ENCODE assay signal across 8 mouse cellular contexts in genomic region chr7:132336781-132337180, GRCm38 (mm10). TPM values are rescaled to one million over a fixed set of nuclear protein-coding genes. Genes with fewer than 3 reads are reported as not detected.
A peak's percentile ranks its signal among the peaks of the same experiment; 100 is the strongest.
DNase-seq lines count a peak whose midpoint lies in the region; ATAC-seq and TF ChIP-seq lines count a peak whose summit lies in the region.
"Had no signal": no experiment of that assay in that cellular context is flagged by ENCODE, and none has a peak within 500 bp of the region (broad histone marks: within the 10 kb centered on the region; RNA-seq: fewer than 3 reads in every experiment).

No protein-coding gene starts in this region.

- TF ChIP-seq EP300 in liver, postnatal 0 days (IDR thresholded peaks at IDR 0.05; ENCODE audit: low read depth) = no peak

- H3K9ac ChIP-seq in liver, postnatal 0 days (replicated peaks) = no peak overlapping the region

- no peak overlapping the region for H3K4me2 ChIP-seq in liver, postnatal 0 days (ENCODE audit: low read depth, low read length)

- no peak for ATAC-seq in liver, postnatal 0 days
- 0 out of 4 replicates have a peak, but pooled peaks have one; percentile 23 to 38 for ATAC-seq in hematopoietic stem cell, adult 5-6 weeks (replicated peaks in 1 of 2; ENCODE audit: insufficient read depth in 1 of 2, low FRiP score in 2 of 2, low TSS enrichment in 1 of 2, low read depth in 1 of 2, poor library complexity in 2 of 2, severe bottlenecking in 2 of 2)
- ATAC-seq: Patski had no signal

- H3K9me3 ChIP-seq in liver, postnatal 0 days (ENCODE audit: low read length) = no peaks in the 10 kb centered on the region

- no peaks in the 10 kb centered on the region for H3K36me3 ChIP-seq in liver, postnatal 0 days (replicated peaks; ENCODE audit: insufficient read depth, low read length)
- H3K36me3 ChIP-seq in thymus, adult 2 months (ENCODE audit: control insufficient read depth, insufficient read depth, low read length) = no peaks in the 10 kb centered on the region

- no peaks in the 10 kb centered on the region for H3K27me3 ChIP-seq in liver, postnatal 0 days (ENCODE audit: insufficient read depth, low read length)
- H3K27me3 ChIP-seq in thymus, adult 2 months (ENCODE audit: control insufficient read depth, insufficient read depth, low read length) = no peaks in the 10 kb centered on the region
- H3K27me3 ChIP-seq: Patski had no signal

- H3K27ac ChIP-seq in liver, postnatal 0 days (ENCODE audit: low read depth) = 0 out of 2 replicates have a peak overlapping the region, but pooled peaks have one; percentile 29
- no peak overlapping the region for H3K27ac ChIP-seq in thymus, adult 2 months (ENCODE audit: control insufficient read depth, insufficient read depth, low read length)

- peaks cover 15% of the 10 kb centered on the region for H3K4me1 ChIP-seq in liver, postnatal 0 days (ENCODE audit: insufficient read depth)
- peaks cover 23% of the 10 kb centered on the region for H3K4me1 ChIP-seq in thymus, adult 2 months (replicated peaks; ENCODE audit: control insufficient read depth, insufficient read depth, low read length)

- DNase-seq in liver, postnatal 0 days = no peak
- DNase-seq in liver = no peak
- peak; percentile 45 for DNase-seq in thymus, postnatal 4 days
- no peak for DNase-seq in thymus, adult 2 months
- DNase-seq in adrenal gland, postnatal 36 days = no peak
- no peak for DNase-seq in embryo, embryonic 10.5 days (ENCODE audit: low spot score)

- H3K4me3 ChIP-seq in liver, postnatal 0 days (ENCODE audit: low read depth, low read length) = no peak overlapping the region
- H3K4me3 ChIP-seq in thymus, adult 2 months (ENCODE audit: control insufficient read depth, insufficient read depth, low read length) = no peak overlapping the region

- no peak for TF ChIP-seq POLR2A in thymus, adult 2 months (IDR thresholded peaks at IDR 0.05; ENCODE audit: control insufficient read depth, extremely low read depth, insufficient read depth, low read length, poor library complexity)

- WGBS in liver, postnatal 0 days (ENCODE audit: insufficient replicate concordance) = 36% methylated on average over 3 of the region's 3 CpGs
- WGBS in thymus, adult 2 months = 17% methylated on average over 3 of the region's 3 CpGs

- no peak for TF ChIP-seq CTCF in liver, postnatal 0 days (IDR thresholded peaks at IDR 0.05; ENCODE audit: low read depth)
- TF ChIP-seq CTCF in thymus, adult 2 months (IDR thresholded peaks at IDR 0.05; ENCODE audit: borderline replicate concordance, control insufficient read depth, extremely low read depth, insufficient read depth, low read length, poor library complexity) = no peak

RNA-seq across cellular contexts. Expression of gene Chst15, which starts 19.8 kb away (rescaled TPM):
- 4.2 and 5.4 TPM in 2 replicates for polyA plus RNA-seq in liver, postnatal 0 days (2015; fragmentation: Nextera tagmentation; extraction: Ambion mirVana)
- polyA plus RNA-seq in thymus, adult 2 months (2012; rRNA removed) = 7.4 and 8.9 TPM in 2 replicates
- total RNA-seq in hematopoietic stem cell, adult 5-6 weeks (2017) = 14.7 and 14.9 TPM in 2 replicates
- total RNA-seq in adrenal gland, postnatal 36 days (2021) = 10 to 100 TPM; 38.9 to 58.6 TPM
